Mouse (Mus musculus) G1E-ER4 (cell line): ENCODE measurements around the gene Vapb. TPM values are rescaled to one million over a fixed set of nuclear protein-coding genes. Genes with fewer than 3 reads are reported as not detected.

ENCODE experiments used
- GATA1 ChIP-seq: IDR thresholded peaks from one replicate; pipeline ENCODE4 v1.8.0; 2012; ENCODE audit warnings: low read length, inconsistent platforms
- polyA plus RNA-seq: library from polyadenylated mRNA; stranded (reverse); fragments of >175 nt; gene quantifications from 2 replicates; pipeline ENCODE4 v1.2.3, GENCODE M21; 2012

Vapb gene
- polyA plus RNA-seq, 1 experiment: 25.3 TPM

DNA sequence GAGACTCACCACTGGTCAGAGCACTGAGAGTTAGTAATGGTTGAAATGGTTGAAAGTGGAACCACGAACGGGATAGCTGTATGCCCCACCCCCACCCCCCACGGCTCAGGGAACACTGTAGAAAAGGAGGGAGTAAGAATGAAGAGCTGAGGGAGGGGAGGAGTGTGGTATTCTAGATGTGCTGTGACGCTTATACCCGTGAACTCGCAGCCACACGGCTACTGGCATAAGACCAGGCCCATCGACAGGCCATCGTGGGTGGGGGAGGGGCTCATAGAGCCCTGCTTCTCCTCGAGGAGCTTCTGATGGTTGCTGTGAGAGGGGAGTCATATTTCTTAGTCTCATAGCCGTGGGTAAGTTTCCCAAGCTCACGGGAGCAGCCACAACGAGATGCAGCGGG, 12.9 kb upstream of the Vapb start:
- TF ChIP-seq GATA1: no peak

DNA sequence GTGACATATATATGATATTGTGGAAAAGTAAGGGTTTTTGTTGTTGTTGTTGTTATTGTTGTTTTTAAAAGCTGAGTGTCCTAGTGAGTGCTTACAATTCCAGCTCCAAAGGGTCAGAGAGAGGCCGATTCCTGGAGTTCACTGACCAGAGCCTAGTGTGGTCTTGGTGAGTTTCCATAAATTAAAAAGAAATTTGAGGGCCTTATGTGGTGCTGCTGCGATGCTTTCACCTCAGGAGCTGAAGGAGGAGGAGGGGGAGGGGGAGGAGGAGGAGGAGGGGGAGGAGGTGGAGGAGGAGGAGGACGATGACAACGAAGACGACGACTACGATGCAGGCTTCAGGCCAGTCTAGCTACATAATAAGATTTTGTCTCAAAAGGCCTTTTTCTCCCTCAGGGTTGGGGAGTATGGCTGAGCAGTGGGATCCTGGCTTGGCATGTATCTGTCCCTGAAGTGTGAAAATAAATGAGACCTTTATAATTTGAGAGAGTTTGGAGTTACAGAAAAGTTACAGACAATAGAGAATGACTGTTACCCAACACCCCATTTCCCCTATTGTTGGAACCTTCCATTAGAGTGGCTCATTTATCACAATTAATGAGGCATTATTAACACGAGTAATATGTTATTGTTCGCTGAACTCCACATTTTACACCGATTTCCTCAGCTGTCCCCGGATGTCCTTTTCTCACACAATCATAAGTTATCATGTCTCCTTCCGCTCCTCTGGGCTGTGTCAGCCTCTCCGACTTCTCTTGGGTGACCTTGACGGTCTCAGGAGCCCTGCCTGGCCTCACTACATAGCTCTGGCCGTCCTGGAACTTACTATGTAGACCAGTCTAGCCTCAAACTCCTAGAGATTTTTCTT, 12.1 kb upstream of the Vapb start:
- TF ChIP-seq GATA1: no peak

DNA sequence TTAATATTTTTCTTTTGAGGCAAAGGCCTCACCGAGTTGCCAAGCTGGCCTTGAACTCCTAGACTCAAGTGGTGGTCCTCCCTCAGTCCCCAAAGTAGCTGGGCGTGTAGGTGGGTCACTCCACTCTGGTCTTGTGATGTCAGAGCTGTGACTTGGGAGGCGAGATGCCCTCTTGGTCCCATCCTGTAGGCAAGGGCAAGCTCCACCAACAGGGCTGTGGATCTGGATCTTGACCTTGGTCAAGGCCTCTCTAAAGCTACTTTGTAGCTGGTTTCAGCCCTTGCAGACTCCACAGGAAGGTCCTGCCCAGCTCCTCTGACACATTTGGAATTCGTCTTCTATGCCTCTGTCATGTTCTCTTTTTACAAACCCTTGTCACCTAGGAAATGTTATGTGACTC, 11.5 kb upstream of the Vapb start:
- TF ChIP-seq GATA1: no peak

DNA sequence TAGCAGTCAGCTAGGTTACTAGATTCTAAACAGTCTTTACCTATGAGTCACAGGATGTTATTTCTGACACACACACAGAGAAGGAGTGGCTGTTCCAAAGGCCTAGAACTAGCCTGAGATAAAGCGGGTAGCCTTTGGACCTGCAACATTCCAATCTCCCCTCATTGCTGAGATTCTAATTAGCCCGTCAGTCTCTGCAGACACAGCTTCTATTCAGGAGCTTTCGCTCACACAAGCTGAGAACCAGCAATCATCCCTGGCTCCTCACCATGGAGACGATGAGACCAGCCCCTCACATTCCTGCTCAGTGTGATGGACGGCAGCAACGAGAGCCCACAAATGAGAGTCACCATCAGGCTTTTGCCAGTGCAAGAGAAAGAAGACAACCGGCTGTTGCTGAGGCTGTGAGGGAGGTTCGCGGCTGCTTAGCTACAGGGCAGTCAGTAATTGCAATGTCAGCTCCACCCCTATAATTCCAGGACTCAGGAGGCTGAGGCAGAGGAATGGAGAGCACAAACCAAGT, 6.8 kb upstream of the Vapb start:
- TF ChIP-seq GATA1: no peak

DNA sequence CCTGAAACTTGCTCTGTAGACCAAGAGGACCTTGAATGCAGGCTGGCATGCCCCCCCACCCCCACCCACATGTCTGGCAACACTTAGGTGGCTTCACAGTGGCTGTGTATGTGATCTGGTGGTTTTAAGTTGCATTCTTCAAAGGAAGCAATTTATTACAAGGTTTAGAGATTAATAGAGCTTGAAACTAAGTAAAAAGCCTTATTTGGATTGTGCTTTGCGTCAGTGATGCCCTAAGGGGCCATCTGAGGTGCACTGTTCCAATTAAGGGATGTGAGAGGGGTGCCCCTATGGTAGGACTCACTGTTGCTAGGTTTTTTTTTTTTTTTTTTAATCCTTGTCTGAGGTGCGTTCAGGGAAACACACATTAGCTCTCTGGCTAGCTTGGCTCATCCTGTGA, 2.9 kb upstream of the Vapb start:
- no peak for TF ChIP-seq GATA1

DNA sequence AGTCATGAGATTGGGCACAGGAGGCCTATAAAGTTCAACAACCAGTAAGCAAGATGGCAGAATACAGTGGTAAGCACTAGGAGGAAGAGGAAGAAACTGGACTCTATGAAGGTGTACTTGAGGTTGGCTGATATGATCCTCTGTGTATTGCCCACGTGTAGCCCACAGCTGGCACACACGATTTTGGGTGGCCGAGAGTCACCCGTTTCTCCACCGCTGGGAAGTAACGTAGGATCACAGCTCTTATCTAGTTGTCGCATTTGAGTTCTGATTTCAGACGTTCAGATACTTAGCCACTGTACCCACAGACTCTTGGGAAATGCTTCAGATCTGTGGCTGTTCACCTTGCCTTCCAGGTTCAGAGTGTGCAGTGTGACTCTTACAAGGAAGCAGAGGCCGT, 921 bp downstream of the Vapb start:
- no peak for TF ChIP-seq GATA1

DNA sequence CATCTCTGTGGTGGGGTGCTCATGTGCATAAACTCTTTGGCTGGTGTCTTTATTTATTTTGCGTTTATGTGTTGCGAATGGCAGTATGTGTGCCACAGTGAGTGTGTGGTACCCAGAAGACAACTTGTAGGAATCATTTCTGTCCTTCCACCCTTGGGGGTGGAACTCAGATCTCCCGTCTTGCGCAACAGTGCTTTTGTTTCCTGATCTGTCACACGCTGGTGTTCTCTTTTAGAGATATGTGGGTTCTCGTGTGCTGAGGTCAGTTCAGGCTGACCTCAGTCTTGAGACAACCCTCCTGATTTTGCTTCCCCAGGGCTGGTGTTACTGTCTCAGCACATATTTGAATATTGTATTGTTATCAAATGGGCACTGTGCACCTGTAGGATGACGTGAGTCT, 1.8 kb downstream of the Vapb start:
- TF ChIP-seq GATA1: no peak

DNA sequence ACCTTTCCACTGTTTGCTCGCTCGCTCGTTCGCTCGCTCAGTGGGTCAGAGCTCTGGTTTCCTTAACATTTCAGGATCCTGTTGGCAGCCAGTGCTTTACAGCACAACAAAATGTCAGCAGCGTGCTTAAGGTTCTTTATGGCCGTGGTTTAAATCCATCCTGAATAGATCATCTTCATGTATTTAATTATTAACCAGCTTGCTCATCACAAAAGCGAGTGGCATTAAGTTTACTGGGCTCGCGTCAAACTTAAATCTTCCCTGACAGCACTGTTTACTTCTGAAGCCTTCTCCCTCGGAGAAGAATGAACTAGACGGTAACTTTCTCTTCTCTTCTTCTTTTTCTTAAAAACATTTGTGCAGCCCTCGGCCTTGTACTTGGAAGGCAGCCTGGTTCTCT, 4.8 kb downstream of the Vapb start:
- no peak for TF ChIP-seq GATA1

DNA sequence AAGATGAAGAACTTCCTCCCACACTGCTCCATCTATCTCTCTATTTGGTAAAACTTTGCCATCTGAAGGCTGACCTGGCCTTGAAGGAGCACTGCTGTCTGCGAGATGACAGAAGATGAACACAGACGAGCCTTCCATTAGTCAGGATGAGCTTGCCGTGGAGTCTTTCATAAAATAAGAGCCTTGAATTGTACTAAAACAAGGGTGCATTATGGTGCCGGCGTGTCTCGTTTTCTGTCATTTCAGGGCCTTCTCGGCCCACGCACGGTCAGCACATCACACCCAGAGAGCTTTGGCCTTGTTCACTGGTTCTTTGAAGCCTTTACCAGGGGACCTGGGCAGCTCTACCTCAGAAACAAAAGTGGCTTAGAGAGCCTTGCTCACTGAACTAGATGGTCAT, 5.4 kb downstream of the Vapb start:
- no peak for TF ChIP-seq GATA1

DNA sequence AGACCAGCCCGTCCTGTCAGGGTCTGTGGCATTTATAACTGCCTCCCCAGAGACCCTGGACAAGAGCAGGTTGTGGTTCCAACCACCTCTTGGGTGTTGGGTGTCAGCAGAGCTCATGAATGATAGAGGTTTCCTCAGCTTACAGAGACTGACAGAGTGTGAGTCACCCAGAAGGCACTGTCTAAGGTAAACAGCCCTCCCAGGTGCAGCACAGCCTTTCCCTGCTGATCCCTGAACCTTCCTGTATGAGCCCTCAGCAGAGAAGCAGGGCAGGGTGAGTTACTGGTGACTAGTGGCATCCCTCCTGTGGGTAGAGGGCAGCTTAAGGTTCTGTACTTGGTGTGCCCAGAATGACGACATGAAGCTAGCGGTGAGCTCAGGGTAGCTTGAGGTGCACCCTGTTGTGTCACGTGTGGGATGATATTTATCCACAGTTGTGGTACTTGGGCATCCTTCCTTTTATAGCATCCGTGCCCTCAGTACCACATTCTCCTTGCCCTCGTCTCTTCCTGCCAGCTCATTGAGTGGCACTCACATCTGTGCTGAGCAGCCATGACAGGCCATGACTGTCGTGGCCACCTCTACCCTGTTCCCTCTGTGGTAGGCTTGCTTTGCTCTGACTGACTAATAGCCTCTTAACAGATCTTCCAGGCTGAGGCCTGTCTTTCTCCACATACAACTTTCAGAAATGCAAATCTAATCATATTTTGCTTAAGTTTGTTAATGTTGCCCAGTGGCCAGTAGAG, 6.9 kb downstream of the Vapb start:
- TF ChIP-seq GATA1: no peak

DNA sequence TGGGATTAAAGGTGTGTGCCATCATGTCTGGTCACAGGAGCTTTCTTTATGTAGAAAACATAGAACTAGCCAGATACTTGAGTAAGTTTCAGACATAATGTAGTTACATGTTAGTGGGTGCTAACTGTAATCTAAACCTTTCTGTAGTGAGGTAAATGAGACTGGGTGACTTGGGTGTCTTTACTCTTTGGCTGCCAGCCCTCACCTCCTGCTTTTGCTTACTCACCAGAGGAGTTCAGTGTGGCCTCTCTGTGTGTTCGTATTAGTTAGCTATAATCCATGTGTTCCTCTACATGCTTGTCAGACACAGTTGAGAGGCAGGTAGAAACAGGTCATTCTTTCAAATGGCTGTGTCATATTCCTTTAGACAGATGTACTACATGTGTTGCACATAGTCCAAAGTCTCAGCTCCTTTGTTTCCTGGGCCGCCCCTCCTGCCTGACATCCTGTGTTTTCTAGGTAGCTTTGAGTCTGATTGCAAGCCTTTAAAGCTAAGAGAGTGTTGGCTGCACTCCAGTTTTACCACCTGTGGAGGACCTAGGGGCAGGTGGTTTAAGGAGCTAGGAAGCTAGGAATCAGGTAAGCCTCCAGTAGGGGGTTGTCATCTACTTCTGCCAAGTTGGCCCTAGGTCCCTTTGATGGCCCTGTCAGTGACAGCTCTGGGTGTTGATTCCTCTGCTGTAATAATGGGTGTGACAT, 11.8 kb downstream of the Vapb start:
- TF ChIP-seq GATA1: no peak

DNA sequence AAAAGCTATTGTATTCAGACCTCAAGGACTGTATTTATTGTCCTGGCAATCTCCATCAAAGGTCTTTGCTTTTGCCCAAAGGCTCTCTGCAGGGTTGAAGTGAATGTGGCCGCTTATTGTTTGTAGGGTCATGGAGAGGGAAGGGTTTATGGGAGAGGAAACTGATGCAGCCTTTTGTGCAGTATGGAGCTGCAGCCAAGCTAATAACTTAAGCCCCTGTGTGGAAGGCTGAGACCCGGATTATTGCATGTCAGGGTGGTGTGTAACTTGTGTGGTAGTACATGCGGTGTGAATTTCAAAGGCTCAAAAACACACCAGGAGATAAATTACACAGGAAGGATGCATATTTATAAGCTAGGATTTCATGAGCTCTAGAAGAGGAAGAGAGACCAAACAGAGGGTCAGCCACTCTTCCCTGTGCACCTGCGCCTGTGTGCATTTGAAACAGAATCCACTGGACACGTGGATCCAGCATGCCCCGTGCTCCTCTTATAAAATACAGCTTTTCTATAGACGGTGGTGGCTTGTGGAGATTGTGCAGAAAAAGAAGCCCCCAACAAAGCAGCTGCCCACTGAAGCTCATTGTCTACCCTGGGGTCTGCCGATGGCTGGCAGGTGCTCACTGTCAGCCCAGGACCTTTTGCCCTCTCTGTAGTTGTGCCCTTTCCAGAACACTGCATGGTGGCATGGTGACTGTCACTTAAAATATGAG, 18.3 kb downstream of the Vapb start:
- no peak for TF ChIP-seq GATA1

DNA sequence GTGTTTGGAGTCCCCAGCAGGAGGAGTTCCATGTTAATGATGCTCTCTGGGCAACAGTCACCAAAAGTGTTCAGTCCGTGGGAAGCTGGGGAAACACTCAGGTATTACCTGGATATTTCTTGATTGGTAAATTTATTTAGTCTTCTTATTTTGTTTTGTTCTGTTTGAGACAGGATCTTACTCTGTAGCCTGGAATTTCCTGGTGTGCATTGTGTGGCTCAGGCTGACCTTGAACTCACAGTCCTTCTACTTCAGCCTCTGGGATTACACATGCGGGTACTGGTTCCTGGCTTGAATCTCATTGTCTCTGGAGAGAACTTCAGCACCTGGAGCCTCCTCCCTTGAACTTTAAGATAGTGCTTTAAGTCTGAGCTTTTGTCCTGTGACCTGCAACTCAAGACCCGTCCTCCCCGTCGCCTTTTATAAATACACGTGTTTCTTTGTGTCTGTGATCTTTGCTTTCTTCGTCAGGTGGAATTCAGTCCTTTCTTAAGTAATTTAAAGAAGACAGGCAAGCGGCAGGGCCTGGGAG, 20.4 kb downstream of the Vapb start:
- no peak for TF ChIP-seq GATA1

DNA sequence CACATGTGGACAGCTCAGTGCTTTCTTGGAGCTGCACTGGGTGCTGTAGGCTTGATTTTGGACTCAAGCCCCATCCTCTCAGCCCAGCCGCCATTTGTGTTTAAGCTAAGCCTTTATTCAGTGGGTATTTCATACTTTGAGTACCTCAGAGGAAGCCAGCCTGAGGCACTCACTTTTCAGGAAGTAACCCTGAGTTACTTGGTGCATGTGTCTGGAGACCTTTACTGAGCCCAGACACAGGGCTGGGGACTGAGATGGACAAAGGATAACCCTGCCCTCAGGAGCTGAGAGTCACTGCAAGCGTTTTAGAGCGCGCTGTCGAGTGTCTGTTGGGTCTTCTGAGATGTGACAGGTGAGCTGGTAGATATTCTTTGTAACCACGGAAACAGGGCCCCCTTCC, 23.3 kb downstream of the Vapb start:
- no peak for TF ChIP-seq GATA1

DNA sequence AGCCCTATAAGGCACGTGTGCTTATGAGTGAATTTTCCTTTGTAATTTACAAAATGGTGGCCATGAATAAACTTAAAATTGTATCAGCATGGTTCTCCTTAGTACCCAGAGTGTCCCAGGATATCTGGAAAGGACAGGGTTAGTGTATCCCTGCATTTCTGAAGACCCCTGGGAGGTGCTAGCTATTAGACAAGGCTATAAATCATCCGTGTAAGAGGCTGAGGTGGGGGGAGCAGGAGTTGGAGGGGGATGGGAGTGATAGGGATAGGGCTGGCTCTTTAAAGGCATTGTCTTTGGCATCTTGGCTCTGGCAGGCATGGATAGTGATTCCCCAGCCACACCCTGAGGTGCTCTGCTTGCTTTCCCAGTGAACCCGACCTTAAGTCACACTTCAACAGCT, 27.3 kb downstream of the Vapb start:
- TF ChIP-seq GATA1: no peak

DNA sequence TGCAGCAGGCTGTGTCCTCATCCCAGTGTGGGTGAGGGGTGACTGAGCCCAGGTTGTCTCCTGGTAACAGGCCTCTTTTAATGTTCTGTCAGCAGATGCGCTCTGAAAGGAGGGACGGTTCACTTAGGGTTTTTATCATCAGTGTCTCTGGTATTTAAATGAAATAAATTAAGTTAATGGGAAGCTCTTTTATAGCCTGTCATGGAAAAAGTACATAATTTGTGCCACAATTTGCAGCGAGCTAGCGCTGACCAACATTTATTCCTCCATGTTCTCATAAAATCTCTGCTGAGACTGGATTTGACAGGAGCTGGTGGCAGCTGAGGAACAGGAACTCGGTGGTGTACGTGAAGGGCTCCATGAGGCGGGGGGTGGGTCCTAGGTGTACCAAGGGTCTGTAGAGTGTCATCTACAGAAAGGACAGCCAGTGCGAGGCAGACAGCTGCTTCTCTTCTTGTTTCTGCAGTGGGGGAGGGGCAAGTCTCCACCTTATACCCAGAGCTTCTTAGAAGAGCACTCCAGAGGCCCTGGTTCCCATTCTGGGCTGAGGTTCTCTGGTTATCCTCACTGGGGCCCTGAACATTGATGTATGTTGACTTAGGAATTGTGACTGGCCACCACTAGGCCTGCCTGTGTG, 30.8 kb downstream of the Vapb start:
- TF ChIP-seq GATA1: no peak
